ENCODE assay signal across 19 mouse cellular contexts in genomic region chr1:89971848-89972247, GRCm38 (mm10). TPM values are rescaled to one million over a fixed set of nuclear protein-coding genes. Genes with fewer than 3 reads are reported as not detected.
"Had no signal": no experiment of that assay in that cellular context is flagged by ENCODE, and none has a peak within 500 bp of the region (broad histone marks: within the 10 kb centered on the region; RNA-seq: fewer than 3 reads in every experiment).

No protein-coding gene starts in this region.

- H3K4me3 ChIP-seq: intestine, embryonic 15.5 days; left cerebral cortex, adult 2 months; liver, embryonic 13.5 days; midbrain, embryonic 13.5 days had no signal

- H3K36me3 ChIP-seq: intestine, embryonic 15.5 days; liver, embryonic 13.5 days; midbrain, embryonic 13.5 days had no signal

- H3K9me3 ChIP-seq: intestine, embryonic 15.5 days; liver, embryonic 13.5 days; midbrain, embryonic 13.5 days had no signal

- H3K27ac ChIP-seq: intestine, embryonic 15.5 days; left cerebral cortex, adult 2 months; liver, embryonic 13.5 days; macrophage; midbrain, embryonic 13.5 days had no signal

- H3K4me2 ChIP-seq: intestine, embryonic 15.5 days; liver, embryonic 13.5 days; midbrain, embryonic 13.5 days had no signal

- ATAC-seq: intestine, embryonic 15.5 days; midbrain, embryonic 13.5 days had no signal

- DNase-seq: kidney, adult 18-20 months; kidney, adult 9 months; kidney, postnatal 14 days; kidney, postnatal 4 days; layer of hippocampus, postnatal 36 days; liver, embryonic 13.5 days; thymus, adult 18-20 months; thymus, postnatal 36 days had no signal

- H3K9ac ChIP-seq: intestine, embryonic 15.5 days; liver, embryonic 13.5 days; midbrain, embryonic 13.5 days had no signal

RNA-seq across cellular contexts. Expression of gene Gbx2, which starts 40.9 kb away (rescaled TPM):
- polyA plus RNA-seq: liver, adult 2 months; stomach, embryonic 16.5 days; testis, adult 2 months; urinary bladder, adult 2 months had no signal

RNA-seq across cellular contexts. Expression of gene Asb18, which starts 42.6 kb away (rescaled TPM):
- polyA plus RNA-seq: intestine, embryonic 15.5 days; kidney, embryonic 16.5 days; liver, adult 2 months; liver, embryonic 13.5 days; macrophage; small intestine, adult 2 months; spleen, adult 2 months had no signal
